Mouse (Mus musculus): Measurements from ENCODE around the gene Rnf26.

GRCm38 (mm10) chr9:44087761-44088455 lies 25.4 kb downstream of the Rnf26 start:
- no peak for TF ChIP-seq TAL1 (IDR thresholded peaks at IDR 0.05; ENCODE audit: low read length)
- no peak for TF ChIP-seq GATA1 (IDR thresholded peaks at IDR 0.05; ENCODE audit: low read length)
